Mouse (Mus musculus): ENCODE data around the gene Krtap5-1. TPM values are rescaled to one million over a fixed set of nuclear protein-coding genes. Genes with fewer than 3 reads are reported as not detected.
"Not testable (repeated sequence)": the region's sequence is repeated elsewhere in the genome, so short reads cannot be mapped to it uniquely, and the experiment has no call there.

Gene Krtap5-1
- polyA plus RNA-seq, 1 experiment from 2014 or later: not detected

DNA sequence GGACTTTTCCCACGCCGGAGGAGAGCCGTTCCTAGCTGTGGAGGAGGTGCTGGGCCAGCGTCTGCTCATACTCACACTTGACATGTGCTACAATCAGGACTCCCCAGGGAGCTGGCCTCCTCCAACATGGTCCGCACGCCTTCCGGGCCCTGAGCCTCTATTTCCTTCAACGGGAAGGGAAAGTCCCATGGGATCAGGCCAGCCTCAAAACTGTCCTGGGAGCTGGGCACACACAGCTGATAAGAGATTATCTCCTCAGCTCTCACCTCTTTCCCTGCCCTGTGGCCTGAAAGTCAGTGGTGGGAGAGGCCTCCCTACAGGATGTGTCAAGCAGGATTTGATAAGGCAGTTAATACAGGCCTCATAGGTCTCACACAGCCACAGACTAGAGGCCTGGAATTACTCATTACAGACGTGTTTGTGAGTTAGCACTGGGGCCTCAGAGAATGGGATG is 33.4 kb upstream of the Krtap5-1 start:
- H3K4me1 ChIP-seq (ENCODE audit: control insufficient read depth, insufficient read depth, low read length): peaks cover 58% of the 10 kb centered on the region
- H3K9ac ChIP-seq (ENCODE audit: low read depth, low read length): peak overlapping the region; percentile 23; the same call in 1 of the 2 replicates

DNA sequence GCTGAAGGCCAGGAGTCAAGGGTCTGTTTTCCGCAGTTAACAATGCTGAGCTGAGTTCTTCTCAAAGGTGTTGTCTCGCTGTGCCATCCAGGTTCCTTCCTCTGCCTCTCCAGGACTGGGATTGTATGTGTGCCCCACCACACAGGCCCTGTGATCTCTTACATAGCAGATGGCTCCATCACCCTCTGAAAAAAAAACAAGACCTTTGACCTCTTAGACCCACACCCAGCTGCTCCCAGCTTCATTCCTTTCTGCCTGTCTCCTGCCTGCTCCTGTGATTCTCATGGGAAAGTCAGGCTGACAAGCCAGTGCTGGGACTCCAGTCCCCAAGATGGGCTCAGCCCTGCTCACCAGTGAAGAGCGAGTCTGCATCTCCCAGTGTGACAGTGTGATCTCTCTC is 31.6 kb upstream of the Krtap5-1 start:
- no peak for ATAC-seq (replicated peaks; ENCODE audit: insufficient number of reproducible peaks, low FRiP score, low TSS enrichment)
- no peaks in the 10 kb centered on the region for H3K9me3 ChIP-seq (replicated peaks; ENCODE audit: control insufficient read depth, low read length)
- no peaks in the 10 kb centered on the region for H3K36me3 ChIP-seq (ENCODE audit: control insufficient read depth, insufficient read depth, low read length)
- no peak overlapping the region for H3K4me2 ChIP-seq
- H3K27me3 ChIP-seq (ENCODE audit: control insufficient read depth, insufficient read depth, low read length): no peaks in the 10 kb centered on the region
- no peak overlapping the region for H3K9ac ChIP-seq (ENCODE audit: low read depth, low read length)
- 56% methylated on average over 3 of the region's 3 CpGs for WGBS (ENCODE audit: insufficient replicate concordance)
- H3K27ac ChIP-seq (ENCODE audit: low read depth, low read length): peak overlapping the region; percentile 97
- H3K4me1 ChIP-seq (ENCODE audit: control insufficient read depth, insufficient read depth, low read length): peaks cover 56% of the 10 kb centered on the region
- no peak overlapping the region for H3K4me3 ChIP-seq (ENCODE audit: low read depth, low read length)

More for the DNA sequence above, 33.4 kb upstream of the Krtap5-1 start:
- Histone ChIP-seq H3K27me3 (ENCODE audit: control insufficient read depth, insufficient read depth, low read length) (no peaks in the 10 kb centered on the region), H3K9me3 (replicated peaks; ENCODE audit: control insufficient read depth, low read length) (no peaks in the 10 kb centered on the region), H3K27ac (ENCODE audit: low read depth, low read length) (peak overlapping the region; percentile 97), H3K36me3 (ENCODE audit: control insufficient read depth, insufficient read depth, low read length) (no peaks in the 10 kb centered on the region), H3K4me2 (no peak overlapping the region), H3K4me3 (ENCODE audit: low read depth, low read length) (no peak overlapping the region)
- peak; percentile 85 for ATAC-seq (replicated peaks; ENCODE audit: insufficient number of reproducible peaks, low FRiP score, low TSS enrichment)
- 13% methylated on average over 9 of the region's 9 CpGs for WGBS (ENCODE audit: insufficient replicate concordance)

DNA sequence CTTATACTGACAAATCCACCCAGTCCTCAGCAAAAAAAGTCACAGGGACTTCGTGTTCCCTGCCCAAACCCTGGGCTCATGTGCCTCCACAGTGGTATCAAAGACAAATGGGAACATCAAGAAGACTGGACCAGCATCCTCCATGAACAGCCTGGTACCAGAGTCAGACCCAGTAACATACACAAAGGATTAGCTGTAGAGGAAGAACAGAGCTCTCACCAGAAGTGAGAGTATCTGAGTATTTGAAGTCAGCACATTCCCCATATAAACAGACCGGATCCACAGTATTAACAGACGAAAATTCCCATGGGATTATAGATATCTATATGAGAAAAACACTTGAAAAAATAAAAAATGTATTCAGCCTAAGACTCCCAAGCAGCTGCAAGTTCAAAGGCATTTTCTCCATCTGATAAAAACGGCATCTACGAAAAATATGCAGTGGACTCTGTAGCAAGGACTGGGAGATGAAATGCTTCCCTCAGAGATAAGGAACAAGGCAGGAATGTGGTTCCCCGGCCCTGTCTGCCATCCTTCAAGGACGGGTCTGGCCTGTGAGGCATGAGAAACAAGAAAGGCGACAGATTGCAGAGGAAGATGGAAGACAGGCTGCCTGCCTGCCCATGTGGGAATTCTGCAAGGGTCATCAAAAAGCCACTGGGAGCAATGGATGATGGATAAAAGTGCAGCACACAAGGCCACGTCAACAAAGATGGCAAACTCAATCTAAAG is 30.0 kb upstream of the Krtap5-1 start:
- Histone ChIP-seq H3K27ac (ENCODE audit: low read depth, low read length) (peak overlapping the region; percentile 82), H3K4me2 (no peak overlapping the region), H3K36me3 (ENCODE audit: control insufficient read depth, insufficient read depth, low read length) (no peaks in the 10 kb centered on the region), H3K4me1 (ENCODE audit: control insufficient read depth, insufficient read depth, low read length) (peaks cover 52% of the 10 kb centered on the region), H3K27me3 (ENCODE audit: control insufficient read depth, insufficient read depth, low read length) (no peaks in the 10 kb centered on the region), H3K4me3 (ENCODE audit: low read depth, low read length) (no peak overlapping the region), H3K9ac (ENCODE audit: low read depth, low read length) (no peak overlapping the region), H3K9me3 (replicated peaks; ENCODE audit: control insufficient read depth, low read length) (no peaks in the 10 kb centered on the region)
- 14% methylated on average over 9 of the region's 9 CpGs for WGBS (ENCODE audit: insufficient replicate concordance)
- ATAC-seq (replicated peaks; ENCODE audit: insufficient number of reproducible peaks, low FRiP score, low TSS enrichment): no peak

DNA sequence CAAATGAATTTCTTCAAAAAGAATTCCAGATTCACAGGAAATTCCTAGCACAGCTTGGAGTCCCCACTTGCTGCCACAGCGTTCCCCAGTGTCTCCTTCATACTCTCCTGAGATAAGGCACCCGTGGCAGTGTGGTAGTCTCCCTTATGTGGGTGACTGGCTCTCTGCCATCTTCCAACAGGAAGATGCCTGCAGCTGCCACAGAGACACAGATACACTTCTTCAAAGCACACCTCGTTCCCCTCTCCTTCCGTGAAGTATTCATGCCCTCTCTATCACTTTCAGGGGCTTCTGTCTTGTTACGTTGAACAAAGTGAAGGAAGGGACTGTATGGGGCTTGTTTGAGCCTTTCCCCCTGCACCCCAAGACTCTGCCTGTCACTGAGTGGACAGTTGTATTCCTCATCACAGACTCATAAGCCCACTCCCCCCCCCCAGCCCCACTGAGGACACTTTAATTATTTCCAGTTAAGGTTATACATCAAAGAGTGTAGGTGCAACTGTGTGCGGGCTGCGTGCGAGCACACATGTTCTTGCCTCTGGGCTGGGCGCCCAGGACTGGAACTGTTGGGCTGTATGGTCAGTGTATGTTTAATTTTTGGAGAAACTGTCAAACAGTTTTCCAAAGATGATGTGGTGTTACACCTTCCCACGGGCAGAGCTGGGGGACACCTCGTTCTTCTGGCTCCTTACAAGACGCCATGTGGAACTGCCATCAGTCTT is 26.6 kb upstream of the Krtap5-1 start:
- no peak overlapping the region for H3K9ac ChIP-seq (ENCODE audit: low read depth, low read length)
- no peak overlapping the region for H3K27ac ChIP-seq (ENCODE audit: low read depth, low read length)
- peaks cover 43% of the 10 kb centered on the region for H3K4me1 ChIP-seq (ENCODE audit: control insufficient read depth, insufficient read depth, low read length)
- H3K36me3 ChIP-seq (ENCODE audit: control insufficient read depth, insufficient read depth, low read length): no peaks in the 10 kb centered on the region
- ATAC-seq (replicated peaks; ENCODE audit: insufficient number of reproducible peaks, low FRiP score, low TSS enrichment): no peak
- no peak overlapping the region for H3K4me2 ChIP-seq
- H3K27me3 ChIP-seq (ENCODE audit: control insufficient read depth, insufficient read depth, low read length): no peaks in the 10 kb centered on the region
- WGBS (ENCODE audit: insufficient replicate concordance): 81% methylated on average over 12 of the region's 12 CpGs
- H3K9me3 ChIP-seq (replicated peaks; ENCODE audit: control insufficient read depth, low read length): no peaks in the 10 kb centered on the region
- no peak overlapping the region for H3K4me3 ChIP-seq (ENCODE audit: low read depth, low read length)

DNA sequence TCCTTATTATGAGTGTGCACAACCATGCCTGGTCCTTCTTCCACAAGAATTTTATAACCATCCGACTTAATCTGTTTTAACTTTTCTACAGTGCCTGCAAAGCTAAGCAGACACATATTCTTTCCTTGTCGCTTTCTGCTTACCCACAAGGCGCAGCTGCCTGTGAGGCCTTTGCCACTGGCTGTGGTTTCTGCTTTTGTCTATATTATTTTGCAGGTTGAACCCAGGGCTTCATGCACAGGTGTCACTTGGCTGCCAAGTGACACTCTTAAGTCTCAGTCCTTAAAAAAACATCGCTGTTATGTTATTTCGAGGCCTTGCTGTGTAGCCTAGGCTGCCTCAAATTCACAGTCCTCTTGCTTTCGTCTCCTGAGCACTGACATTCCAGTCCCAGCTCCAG is 25.7 kb upstream of the Krtap5-1 start:
- no peak overlapping the region for H3K9ac ChIP-seq (ENCODE audit: low read depth, low read length)
- H3K36me3 ChIP-seq (ENCODE audit: control insufficient read depth, insufficient read depth, low read length): no peaks in the 10 kb centered on the region
- H3K4me1 ChIP-seq (ENCODE audit: control insufficient read depth, insufficient read depth, low read length): peaks cover 40% of the 10 kb centered on the region
- no peaks in the 10 kb centered on the region for H3K27me3 ChIP-seq (ENCODE audit: control insufficient read depth, insufficient read depth, low read length)
- H3K27ac ChIP-seq (ENCODE audit: low read depth, low read length): no peak overlapping the region
- ATAC-seq (replicated peaks; ENCODE audit: insufficient number of reproducible peaks, low FRiP score, low TSS enrichment): no peak
- H3K9me3 ChIP-seq (replicated peaks; ENCODE audit: control insufficient read depth, low read length): no peaks in the 10 kb centered on the region
- H3K4me2 ChIP-seq: no peak overlapping the region
- WGBS (ENCODE audit: insufficient replicate concordance): 85% methylated on average over 6 of the region's 6 CpGs
- H3K4me3 ChIP-seq (ENCODE audit: low read depth, low read length): no peak overlapping the region

DNA sequence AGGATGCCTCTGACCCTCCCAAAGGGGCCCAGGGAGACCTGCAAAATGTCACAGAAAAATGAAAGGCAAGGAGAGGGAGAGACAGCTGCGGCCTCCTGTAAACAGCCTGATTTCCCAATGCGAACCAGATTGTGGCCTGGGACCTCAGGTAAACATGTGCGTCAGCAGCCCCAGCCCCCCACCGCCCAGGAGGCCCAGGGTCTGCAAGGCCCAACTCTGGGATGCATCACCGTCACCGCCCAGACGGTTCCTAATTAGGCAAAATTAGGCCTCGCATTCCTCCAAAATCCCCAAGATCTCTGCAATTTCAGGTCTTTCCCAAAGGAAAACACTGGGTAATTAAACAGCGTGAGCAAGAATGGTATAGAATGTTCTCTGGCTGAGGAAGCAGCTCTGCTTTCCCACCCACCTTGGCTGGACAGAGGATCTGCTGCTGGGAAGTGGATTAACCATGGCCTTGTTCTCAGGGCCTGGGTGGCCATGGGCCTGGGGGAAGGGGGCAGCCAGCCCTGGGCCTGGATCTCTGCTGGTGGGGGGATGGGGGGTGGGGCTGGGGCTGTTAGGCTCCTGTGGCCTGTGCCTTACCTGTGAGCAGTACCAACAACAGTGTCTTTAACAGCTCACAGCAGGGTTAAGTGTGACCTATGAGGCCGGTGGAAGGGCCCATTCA is 24.9 kb upstream of the Krtap5-1 start:
- H3K9ac ChIP-seq (ENCODE audit: low read depth, low read length); H3K36me3 ChIP-seq (ENCODE audit: control insufficient read depth, insufficient read depth, low read length); H3K4me2 ChIP-seq; H3K4me3 ChIP-seq (ENCODE audit: low read depth, low read length); H3K27me3 ChIP-seq (ENCODE audit: control insufficient read depth, insufficient read depth, low read length); H3K9me3 ChIP-seq (replicated peaks; ENCODE audit: control insufficient read depth, low read length); ATAC-seq (replicated peaks; ENCODE audit: insufficient number of reproducible peaks, low FRiP score, low TSS enrichment): not testable (repeated sequence)
- Histone ChIP-seq H3K4me1 (ENCODE audit: control insufficient read depth, insufficient read depth, low read length) (peaks cover 40% of the 10 kb centered on the region), H3K27ac (ENCODE audit: low read depth, low read length) (peak overlapping the region; percentile 41; the same call in 1 of the 2 replicates)
- 48% methylated on average over 4 of the region's 10 CpGs for WGBS (ENCODE audit: insufficient replicate concordance)

DNA sequence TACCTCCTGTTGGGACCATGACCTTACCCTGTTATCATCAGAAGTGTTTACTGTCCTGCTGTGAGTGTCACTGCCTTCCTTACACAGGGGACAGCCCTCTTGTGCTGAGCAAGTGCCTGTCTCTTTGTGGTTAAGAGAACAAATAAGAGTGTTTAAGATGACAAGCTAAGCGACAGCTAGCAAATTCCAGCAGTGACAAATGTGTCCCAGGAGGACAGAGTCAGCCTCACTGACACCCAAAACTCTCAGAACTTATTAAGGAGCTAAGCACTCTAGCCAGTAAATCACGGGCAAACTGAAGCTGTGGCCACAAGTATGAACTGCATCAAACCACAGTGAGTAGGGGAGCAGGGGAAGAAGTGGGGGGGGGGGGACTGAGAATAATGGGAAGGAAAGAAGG is 24.0 kb upstream of the Krtap5-1 start:
- Histone ChIP-seq H3K27me3 (ENCODE audit: control insufficient read depth, insufficient read depth, low read length) (no peaks in the 10 kb centered on the region), H3K4me3 (ENCODE audit: low read depth, low read length) (no peak overlapping the region), H3K4me1 (ENCODE audit: control insufficient read depth, insufficient read depth, low read length) (peaks cover 35% of the 10 kb centered on the region), H3K9me3 (replicated peaks; ENCODE audit: control insufficient read depth, low read length) (no peaks in the 10 kb centered on the region), H3K4me2 (no peak overlapping the region), H3K36me3 (ENCODE audit: control insufficient read depth, insufficient read depth, low read length) (no peaks in the 10 kb centered on the region), H3K9ac (ENCODE audit: low read depth, low read length) (0 out of 2 replicates have a peak overlapping the region, but pooled peaks have one; percentile 49), H3K27ac (ENCODE audit: low read depth, low read length) (peak overlapping the region; percentile 66)
- ATAC-seq (replicated peaks; ENCODE audit: insufficient number of reproducible peaks, low FRiP score, low TSS enrichment): no peak
- 12% methylated on average over 2 of the region's 2 CpGs for WGBS (ENCODE audit: insufficient replicate concordance)

DNA sequence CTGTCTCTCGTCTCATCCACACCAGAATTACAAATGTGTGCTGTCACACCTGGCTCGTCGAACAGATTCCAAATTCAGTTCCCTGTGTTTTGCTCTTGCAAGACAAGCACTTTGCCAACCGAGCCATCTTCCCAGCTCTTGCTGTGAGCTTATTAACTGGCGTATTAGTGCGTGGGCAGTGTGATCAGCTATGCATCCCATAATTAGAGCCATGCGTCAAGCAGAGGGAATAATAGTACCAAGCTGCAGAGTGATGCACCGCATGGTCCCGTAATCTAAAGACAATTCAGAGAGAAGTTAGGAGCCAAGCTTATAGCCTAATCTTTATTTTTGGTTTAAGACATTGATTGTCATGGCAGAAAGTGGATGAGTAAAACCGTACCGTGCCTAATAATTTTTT is 22.2 kb upstream of the Krtap5-1 start:
- no peak overlapping the region for H3K9ac ChIP-seq (ENCODE audit: low read depth, low read length)
- H3K36me3 ChIP-seq (ENCODE audit: control insufficient read depth, insufficient read depth, low read length): no peaks in the 10 kb centered on the region
- no peak overlapping the region for H3K27ac ChIP-seq (ENCODE audit: low read depth, low read length)
- no peaks in the 10 kb centered on the region for H3K27me3 ChIP-seq (ENCODE audit: control insufficient read depth, insufficient read depth, low read length)
- peaks cover 30% of the 10 kb centered on the region for H3K4me1 ChIP-seq (ENCODE audit: control insufficient read depth, insufficient read depth, low read length)
- H3K4me2 ChIP-seq: no peak overlapping the region
- no peaks in the 10 kb centered on the region for H3K9me3 ChIP-seq (replicated peaks; ENCODE audit: control insufficient read depth, low read length)
- ATAC-seq (replicated peaks; ENCODE audit: insufficient number of reproducible peaks, low FRiP score, low TSS enrichment): no peak
- WGBS (ENCODE audit: insufficient replicate concordance): 84% methylated on average over 11 of the region's 11 CpGs
- H3K4me3 ChIP-seq (ENCODE audit: low read depth, low read length): no peak overlapping the region

All from heart, embryonic 11.5 days (tissue).